Mouse (Mus musculus): Measurements from ENCODE around the gene Fgfr2. TPM values are rescaled to one million over a fixed set of nuclear protein-coding genes. Genes with fewer than 3 reads are reported as not detected.
"Not testable (repeated sequence)": the region's sequence is repeated elsewhere in the genome, so short reads cannot be mapped to it uniquely, and the experiment has no call there.

Fgfr2 gene
- polyA plus RNA-seq, 1 experiment, result 12.0 TPM

- not testable (repeated sequence) for H3K4me1 ChIP-seq (ENCODE audit: control insufficient read depth, insufficient read depth, insufficient read length, low read length); H3K27ac ChIP-seq (replicated peaks; ENCODE audit: low read depth, low read length); H3K4me3 ChIP-seq (ENCODE audit: insufficient read depth, low read depth, low read length)
Observed at GRCm38 (mm10) chr7:130592975-130593374, 2530.2 kb downstream of the Fgfr2 start.

GRCm38 (mm10) chr7:130590845-130591437 is 2532.2 kb downstream of the Fgfr2 start:
- Histone ChIP-seq H3K4me3 (ENCODE audit: insufficient read depth, low read depth, low read length) (no peak overlapping the region), H3K27ac (replicated peaks; ENCODE audit: low read depth, low read length) (no peak overlapping the region), H3K4me1 (ENCODE audit: control insufficient read depth, insufficient read depth, insufficient read length, low read length) (no peaks in the 10 kb centered on the region; the same call in 1 of the 2 replicates)

GRCm38 (mm10) chr7:130590081-130590828 is 2532.9 kb downstream of the Fgfr2 start:
- H3K4me3 ChIP-seq (ENCODE audit: insufficient read depth, low read depth, low read length), result no peak overlapping the region
- H3K4me1 ChIP-seq (ENCODE audit: control insufficient read depth, insufficient read depth, insufficient read length, low read length), result no peaks in the 10 kb centered on the region; the same call in 1 of the 2 replicates
- H3K27ac ChIP-seq (replicated peaks; ENCODE audit: low read depth, low read length), result no peak overlapping the region

GRCm38 (mm10) chr7:130586521-130587072 is 2536.6 kb downstream of the Fgfr2 start:
- Histone ChIP-seq H3K27ac (replicated peaks; ENCODE audit: low read depth, low read length) (no peak overlapping the region), H3K4me1 (ENCODE audit: control insufficient read depth, insufficient read depth, insufficient read length, low read length) (no peaks in the 10 kb centered on the region; the same call in 1 of the 2 replicates), H3K4me3 (ENCODE audit: insufficient read depth, low read depth, low read length) (no peak overlapping the region)

GRCm38 (mm10) chr7:130578607-130579006 is 2544.5 kb downstream of the Fgfr2 start:
- no peak overlapping the region for H3K4me3 ChIP-seq (ENCODE audit: insufficient read depth, low read depth, low read length)
- no peak overlapping the region for H3K27ac ChIP-seq (replicated peaks; ENCODE audit: low read depth, low read length)
- peaks cover 3% of the 10 kb centered on the region; the same call in 1 of the 2 replicates for H3K4me1 ChIP-seq (ENCODE audit: control insufficient read depth, insufficient read depth, insufficient read length, low read length)

GRCm38 (mm10) chr7:130578066-130578465 is 2545.1 kb downstream of the Fgfr2 start:
- no peak overlapping the region for H3K4me3 ChIP-seq (ENCODE audit: insufficient read depth, low read depth, low read length)
- no peak overlapping the region for H3K27ac ChIP-seq (replicated peaks; ENCODE audit: low read depth, low read length)
- peaks cover 3% of the 10 kb centered on the region; the same call in 1 of the 2 replicates for H3K4me1 ChIP-seq (ENCODE audit: control insufficient read depth, insufficient read depth, insufficient read length, low read length)

GRCm38 (mm10) chr7:130577388-130578003 is 2545.7 kb downstream of the Fgfr2 start, which contains the start of gene Tacc2:
Gene Tacc2, plus strand, starts transcription at chr7:130577438.
- H3K27ac ChIP-seq (replicated peaks; ENCODE audit: low read depth, low read length), result no peak within 1 kb of the TSS

GRCm38 (mm10) chr7:130576981-130577380 is 2546.2 kb downstream of the Fgfr2 start:
- Histone ChIP-seq H3K4me1 (ENCODE audit: control insufficient read depth, insufficient read depth, insufficient read length, low read length) (peaks cover 3% of the 10 kb centered on the region; the same call in 1 of the 2 replicates), H3K27ac (replicated peaks; ENCODE audit: low read depth, low read length) (no peak overlapping the region), H3K4me3 (ENCODE audit: insufficient read depth, low read depth, low read length) (peak overlapping the region; percentile 39)

More at GRCm38 (mm10) chr7:130577388-130578003, 2545.7 kb downstream of the Fgfr2 start, which contains the start of gene Tacc2:
- peak within 1 kb of the TSS; percentile 39 for H3K4me3 ChIP-seq (ENCODE audit: insufficient read depth, low read depth, low read length)
- H3K4me1 ChIP-seq (ENCODE audit: control insufficient read depth, insufficient read depth, insufficient read length, low read length), result peaks cover 3% of the 10 kb centered on the region; the same call in 1 of the 2 replicates

GRCm38 (mm10) chr7:130574211-130574991 is 2548.7 kb downstream of the Fgfr2 start:
- H3K4me3 ChIP-seq (ENCODE audit: insufficient read depth, low read depth, low read length), result no peak overlapping the region
- peaks cover 3% of the 10 kb centered on the region; the same call in 1 of the 2 replicates for H3K4me1 ChIP-seq (ENCODE audit: control insufficient read depth, insufficient read depth, insufficient read length, low read length)

GRCm38 (mm10) chr7:130573746-130574145 is 2549.4 kb downstream of the Fgfr2 start:
- Histone ChIP-seq H3K27ac (replicated peaks; ENCODE audit: low read depth, low read length) (no peak overlapping the region), H3K4me3 (ENCODE audit: insufficient read depth, low read depth, low read length) (no peak overlapping the region), H3K4me1 (ENCODE audit: control insufficient read depth, insufficient read depth, insufficient read length, low read length) (peaks cover 9% of the 10 kb centered on the region)

More at GRCm38 (mm10) chr7:130574211-130574991, 2548.7 kb downstream of the Fgfr2 start:
- no peak overlapping the region for H3K27ac ChIP-seq (replicated peaks; ENCODE audit: low read depth, low read length)

- Histone ChIP-seq H3K4me1 (ENCODE audit: control insufficient read depth, insufficient read depth, insufficient read length, low read length) (peaks cover 11% of the 10 kb centered on the region), H3K27ac (replicated peaks; ENCODE audit: low read depth, low read length) (no peak within 1 kb of the TSS), H3K4me3 (ENCODE audit: insufficient read depth, low read depth, low read length) (no peak within 1 kb of the TSS)
Observed at GRCm38 (mm10) chr7:130572821-130573220, 2550.3 kb downstream of the Fgfr2 start, which contains the start of gene Nsmce4a. Gene Nsmce4a, minus strand, starts transcription at chr7:130573118.

- Histone ChIP-seq H3K4me1 (ENCODE audit: control insufficient read depth, insufficient read depth, insufficient read length, low read length) (peaks cover 12% of the 10 kb centered on the region), H3K4me3 (ENCODE audit: insufficient read depth, low read depth, low read length) (no peak overlapping the region), H3K27ac (replicated peaks; ENCODE audit: low read depth, low read length) (no peak overlapping the region)
Observed at GRCm38 (mm10) chr7:130570472-130570871, 2552.7 kb downstream of the Fgfr2 start.

- no peak overlapping the region for H3K4me3 ChIP-seq (ENCODE audit: insufficient read depth, low read depth, low read length)
Observed at GRCm38 (mm10) chr7:130568783-130569436, 2554.2 kb downstream of the Fgfr2 start.

GRCm38 (mm10) chr7:130564596-130564995 is 2558.6 kb downstream of the Fgfr2 start:
- H3K4me3 ChIP-seq (ENCODE audit: insufficient read depth, low read depth, low read length), result no peak overlapping the region
- H3K4me1 ChIP-seq (ENCODE audit: control insufficient read depth, insufficient read depth, insufficient read length, low read length), result peaks cover 12% of the 10 kb centered on the region
- H3K27ac ChIP-seq (replicated peaks; ENCODE audit: low read depth, low read length), result no peak overlapping the region

More at GRCm38 (mm10) chr7:130568783-130569436, 2554.2 kb downstream of the Fgfr2 start:
- peaks cover 12% of the 10 kb centered on the region for H3K4me1 ChIP-seq (ENCODE audit: control insufficient read depth, insufficient read depth, insufficient read length, low read length)
- no peak overlapping the region for H3K27ac ChIP-seq (replicated peaks; ENCODE audit: low read depth, low read length)
